Mouse (Mus musculus) gonadal fat pad, adult 2 months (tissue): ENCODE results near the gene Mab21l3. TPM values are rescaled to one million over a fixed set of nuclear protein-coding genes. Genes with fewer than 3 reads are reported as not detected.

Experiments used
- DNase-seq: peaks from one replicate; pipeline ENCODE4 v3.0.0-alpha.2; 2012; ENCODE audit warnings: low read depth
- polyA plus RNA-seq: library from polyadenylated mRNA; depleted of rRNA; stranded (reverse); fragments of >200 nt; gene quantifications from 2 replicates; pipeline ENCODE4 v1.2.3, GENCODE M21; 2012; rRNA removed

The Mab21l3 gene
- 0.88 and 1.4 TPM in 2 replicates for polyA plus RNA-seq

DNA sequence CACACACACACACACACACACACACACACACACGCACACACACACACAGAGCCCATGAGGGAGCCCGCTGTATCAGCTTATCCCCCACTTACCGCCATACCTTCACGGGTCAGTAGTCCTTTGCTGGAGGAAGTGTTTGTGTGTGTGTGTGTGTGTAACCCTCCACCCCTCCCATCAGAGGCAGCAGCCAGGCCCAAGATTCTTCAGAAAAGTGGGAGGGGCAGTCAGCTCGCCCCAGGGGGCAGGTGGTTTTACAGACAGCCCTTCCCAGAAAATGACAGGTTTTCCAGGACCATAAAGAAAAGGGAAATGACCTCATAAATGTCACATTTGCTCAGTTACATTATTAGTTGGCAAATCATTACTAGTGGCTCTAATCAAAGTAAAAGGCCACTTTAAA is at the start of gene Mab21l3:
TSS of gene Mab21l3 (minus strand) at position 144 of the 400 bp plus-strand sequence.
- no peak for DNase-seq

DNA sequence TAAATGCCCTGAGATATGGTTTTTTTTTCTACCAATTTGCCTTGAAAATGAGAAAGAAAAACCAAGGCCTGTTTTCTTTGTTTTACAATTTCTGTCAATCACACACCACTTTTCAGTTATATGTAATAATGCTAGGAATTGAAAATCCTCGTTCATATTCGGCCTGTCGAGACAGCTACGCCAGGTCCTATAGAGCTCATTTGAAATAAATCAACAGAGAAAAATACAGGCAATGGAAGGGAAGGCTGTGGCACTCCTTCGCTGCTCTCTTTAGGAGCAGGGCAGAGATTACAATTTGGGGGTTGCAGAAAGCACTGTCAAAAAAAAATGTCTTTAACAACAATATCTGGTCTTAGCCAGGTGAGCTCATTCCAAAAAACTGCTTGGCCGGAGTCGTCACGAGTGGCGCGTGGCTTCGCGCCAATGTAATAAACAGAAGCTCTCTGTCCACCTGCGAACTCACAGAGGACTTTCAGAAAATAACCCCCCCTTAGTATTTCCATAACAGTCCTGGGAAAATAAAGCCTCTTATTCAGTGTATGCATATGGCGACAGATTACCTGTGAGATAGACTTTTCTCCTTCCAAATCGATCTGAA is 48.7 kb upstream of the Mab21l3 start:
- no peak for DNase-seq

DNA sequence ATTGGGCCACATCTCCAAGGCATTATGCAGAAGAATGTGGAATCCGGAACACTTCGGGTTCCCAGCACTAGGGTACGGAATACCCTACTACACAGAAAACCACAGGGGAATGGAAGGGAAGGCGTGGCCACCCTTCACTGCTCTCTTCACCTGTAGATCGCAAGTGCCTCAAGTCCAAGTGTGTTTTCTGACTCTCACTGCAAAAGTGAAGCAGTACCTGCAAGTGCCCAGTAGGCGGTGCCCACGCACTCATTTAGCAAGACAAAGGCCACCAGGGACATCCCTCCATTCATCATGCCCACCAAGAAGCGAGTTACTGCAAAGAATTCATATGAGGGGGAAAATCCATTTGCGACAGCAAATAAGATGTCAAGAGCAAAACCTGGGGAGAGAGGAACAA is 48.1 kb upstream of the Mab21l3 start:
- no peak for DNase-seq

DNA sequence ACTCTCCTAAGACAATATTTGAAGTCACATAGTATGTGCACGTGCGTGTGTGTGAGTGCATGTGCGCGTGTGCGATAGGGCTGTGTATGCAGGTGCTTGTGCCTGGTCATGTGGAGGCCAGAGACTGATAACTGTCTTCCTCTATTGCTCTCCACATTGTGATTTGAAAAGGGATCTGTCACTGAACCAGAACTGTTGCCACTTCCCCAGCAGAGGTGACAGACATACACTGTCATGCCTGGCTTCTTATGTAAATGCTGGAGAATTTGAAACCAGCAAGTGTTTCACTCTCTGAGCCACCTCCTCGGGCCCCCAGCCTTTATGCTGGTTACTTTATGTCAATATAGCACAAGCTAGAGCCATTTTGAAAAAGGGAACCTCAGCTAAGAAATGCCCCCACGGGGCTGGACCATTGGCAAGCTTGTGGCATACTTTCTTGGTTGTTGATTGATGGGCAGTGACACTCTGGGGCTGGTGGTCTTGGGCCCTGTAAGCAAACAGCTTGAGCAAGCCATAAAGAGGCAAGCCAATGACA is 46.7 kb upstream of the Mab21l3 start:
- DNase-seq, result no peak

DNA sequence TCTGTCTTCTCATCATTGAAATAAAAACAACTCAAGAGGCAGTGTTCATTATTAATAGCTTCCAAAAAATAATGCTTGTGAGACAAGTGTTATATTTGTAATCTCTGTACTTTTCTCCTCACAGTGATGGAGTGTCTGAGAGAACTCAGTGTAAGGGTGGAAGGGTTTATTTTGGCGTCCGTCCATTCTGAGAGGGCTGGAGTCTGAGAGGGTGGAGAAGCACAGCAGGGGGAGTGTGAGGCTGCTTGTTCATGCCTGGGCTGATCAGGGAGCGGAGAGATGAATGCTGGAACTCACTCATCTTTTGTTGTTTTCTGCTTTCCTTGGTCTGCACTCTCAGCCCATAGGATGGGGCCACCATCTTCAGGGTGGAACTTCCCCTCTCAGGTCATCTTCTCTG is 36.8 kb upstream of the Mab21l3 start:
- no peak for DNase-seq

DNA sequence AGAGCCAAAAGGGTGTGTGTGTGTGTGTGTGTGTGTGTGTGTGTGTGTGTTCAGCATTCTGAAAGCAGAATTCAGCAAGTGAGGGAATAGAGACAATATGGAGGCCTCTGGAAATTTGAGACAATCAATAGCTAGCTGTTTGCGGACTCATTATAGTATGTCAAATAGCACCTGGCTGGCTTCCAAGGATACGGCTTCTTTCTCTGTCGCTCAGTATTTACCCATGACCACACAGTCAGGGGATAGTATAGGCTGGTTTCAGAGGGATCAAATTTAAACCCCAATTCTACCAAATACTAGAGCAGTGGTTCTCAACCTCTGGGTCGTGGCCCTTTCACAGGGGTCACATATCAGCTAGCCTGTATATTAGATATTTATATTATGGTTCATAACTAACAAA is 36.3 kb upstream of the Mab21l3 start:
- no peak for DNase-seq

DNA sequence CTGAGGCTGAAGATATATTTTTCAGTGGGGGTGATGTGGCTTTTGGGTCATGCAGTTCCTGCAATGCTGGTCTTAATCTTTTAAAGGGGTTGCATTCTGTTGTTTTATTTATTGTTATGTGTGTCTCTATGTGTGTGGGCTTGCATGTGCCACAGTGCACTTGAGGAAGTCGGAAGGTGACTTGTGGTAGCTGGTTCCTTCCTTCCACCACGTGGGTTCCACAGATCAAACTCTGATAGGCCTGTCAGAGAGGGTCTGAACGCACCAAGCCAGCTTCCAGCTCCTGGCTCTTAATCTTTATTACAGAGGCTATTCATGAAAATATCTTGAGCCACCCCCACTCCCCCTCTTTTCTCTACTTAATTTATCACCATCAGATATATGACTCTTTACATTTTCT is 35.1 kb upstream of the Mab21l3 start:
- DNase-seq, result no peak

DNA sequence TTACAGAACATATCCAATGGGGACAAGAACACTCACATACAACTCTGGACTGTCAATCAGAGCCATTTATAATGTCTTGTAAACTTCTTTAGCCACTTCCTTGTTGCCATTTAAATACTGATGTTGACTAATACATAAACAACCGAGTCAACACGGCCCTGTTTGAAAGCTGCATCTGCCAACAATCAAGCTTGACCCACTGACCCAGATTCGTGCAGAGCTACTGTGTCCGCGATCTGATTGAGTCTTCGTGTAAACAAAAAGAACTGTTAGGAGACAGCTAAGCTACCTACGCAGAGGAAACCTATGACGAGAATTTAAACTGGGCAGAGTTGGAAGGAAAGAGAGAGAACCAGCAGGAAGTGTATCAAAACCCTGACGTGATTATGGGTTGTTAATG is 33.0 kb upstream of the Mab21l3 start:
- DNase-seq, result no peak

DNA sequence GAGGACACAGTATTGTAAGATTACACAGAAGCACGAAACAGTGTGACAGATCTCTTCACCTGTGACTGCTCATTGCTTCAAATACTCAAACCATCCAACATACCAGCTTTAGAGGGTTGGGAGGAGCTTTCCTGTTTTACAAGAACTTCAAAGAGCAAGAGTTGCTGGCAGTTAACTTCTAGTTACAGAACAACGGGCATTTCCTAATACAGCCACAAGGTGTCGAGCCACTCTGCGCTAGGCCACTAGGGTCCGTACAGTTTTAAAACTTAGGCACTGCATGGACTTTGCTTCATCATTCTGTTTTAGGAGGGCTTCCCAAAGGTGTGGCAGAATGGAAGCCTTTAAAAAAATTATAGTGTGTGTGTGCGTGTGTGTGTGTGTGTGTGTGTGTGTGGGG is 32.1 kb upstream of the Mab21l3 start:
- DNase-seq, result no peak

DNA sequence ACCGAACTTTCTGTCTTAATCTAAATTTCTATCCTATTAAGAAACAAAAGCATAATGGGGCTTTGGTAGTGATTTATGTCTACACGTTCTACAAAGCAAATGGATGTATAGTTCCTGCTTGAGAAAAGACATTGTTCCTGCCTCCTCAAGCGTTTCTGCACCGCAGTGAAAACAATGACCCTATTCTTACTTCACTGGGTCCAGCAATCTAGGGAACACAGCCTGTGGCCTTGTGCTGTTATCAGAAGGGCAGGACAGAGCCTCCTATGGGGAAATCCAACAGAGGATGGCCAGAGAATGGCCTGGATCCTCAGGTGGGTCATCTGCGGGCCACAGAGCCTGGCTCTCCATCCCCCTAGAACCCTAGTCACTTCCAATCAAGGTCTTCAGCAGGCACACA is 29.4 kb upstream of the Mab21l3 start:
- no peak for DNase-seq

DNA sequence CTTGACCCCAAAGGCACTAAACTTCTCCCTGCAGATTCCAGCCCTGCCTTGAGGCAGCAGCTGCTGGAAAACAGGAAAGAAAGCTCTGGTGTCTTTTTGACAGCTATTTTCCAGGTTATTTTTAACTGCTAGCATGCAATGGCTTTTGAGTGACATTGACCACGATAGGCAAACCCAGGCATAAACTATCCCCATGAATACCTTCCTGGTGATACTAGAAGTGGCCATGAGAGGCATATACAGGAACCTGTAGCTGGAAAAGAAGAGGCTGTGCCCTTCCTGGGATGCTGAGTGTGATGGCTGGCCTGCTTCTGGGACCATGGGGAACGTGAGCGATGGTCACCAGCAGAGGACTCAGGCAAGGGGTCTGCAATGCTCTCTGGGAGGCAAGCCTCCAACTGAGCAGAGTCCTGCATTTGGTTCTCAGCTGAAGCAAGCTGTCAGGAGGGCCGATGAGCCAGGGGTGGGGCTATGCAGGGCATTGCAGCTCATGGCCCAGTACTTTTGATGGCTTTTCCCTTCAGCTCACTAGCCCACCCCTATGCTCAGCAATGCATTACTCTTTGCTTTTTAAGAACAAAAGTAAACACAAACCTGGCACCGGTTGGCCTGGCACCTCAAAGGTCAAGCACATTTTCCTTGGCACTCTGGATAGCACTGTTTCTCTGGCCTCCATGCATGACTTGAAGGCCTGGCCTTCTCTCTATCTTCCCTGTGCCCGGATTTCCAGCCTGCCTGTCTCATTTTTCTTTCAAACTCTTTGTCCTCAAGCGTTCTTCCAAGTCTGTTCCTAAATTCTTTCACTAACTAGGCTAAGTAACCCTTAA is 27.9 kb upstream of the Mab21l3 start:
- DNase-seq, result no peak

DNA sequence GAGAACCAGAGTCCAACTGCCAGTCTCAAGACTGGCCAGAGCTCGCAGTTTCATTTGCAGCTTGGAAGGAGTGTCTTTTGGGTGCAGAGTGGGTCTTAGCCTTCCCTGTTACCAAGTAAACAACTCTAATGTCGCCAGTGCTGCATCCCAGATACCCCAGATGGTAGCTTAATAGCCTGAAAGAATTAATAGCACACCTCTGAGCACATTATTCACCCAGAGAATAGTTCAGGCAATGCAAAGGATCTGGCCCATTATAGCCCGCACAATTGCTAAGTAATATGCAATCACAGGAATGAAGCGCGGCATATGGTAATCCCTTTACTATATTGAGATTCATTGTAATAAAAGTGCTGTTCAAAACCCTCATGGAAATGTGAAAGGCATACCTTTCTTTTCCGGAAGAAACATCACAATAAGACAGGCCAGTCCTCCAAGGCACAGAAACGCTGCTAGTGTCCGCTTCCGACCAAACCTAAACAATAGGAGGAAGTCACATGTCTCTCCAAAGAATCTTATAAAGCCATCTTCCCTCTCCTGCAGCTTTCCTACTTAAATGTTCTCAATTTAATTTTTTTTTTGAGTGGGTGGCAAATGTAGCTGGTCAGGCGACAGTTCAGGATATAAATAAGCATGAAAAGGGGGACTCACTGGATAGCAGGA is 26.6 kb upstream of the Mab21l3 start:
- no peak for DNase-seq

DNA sequence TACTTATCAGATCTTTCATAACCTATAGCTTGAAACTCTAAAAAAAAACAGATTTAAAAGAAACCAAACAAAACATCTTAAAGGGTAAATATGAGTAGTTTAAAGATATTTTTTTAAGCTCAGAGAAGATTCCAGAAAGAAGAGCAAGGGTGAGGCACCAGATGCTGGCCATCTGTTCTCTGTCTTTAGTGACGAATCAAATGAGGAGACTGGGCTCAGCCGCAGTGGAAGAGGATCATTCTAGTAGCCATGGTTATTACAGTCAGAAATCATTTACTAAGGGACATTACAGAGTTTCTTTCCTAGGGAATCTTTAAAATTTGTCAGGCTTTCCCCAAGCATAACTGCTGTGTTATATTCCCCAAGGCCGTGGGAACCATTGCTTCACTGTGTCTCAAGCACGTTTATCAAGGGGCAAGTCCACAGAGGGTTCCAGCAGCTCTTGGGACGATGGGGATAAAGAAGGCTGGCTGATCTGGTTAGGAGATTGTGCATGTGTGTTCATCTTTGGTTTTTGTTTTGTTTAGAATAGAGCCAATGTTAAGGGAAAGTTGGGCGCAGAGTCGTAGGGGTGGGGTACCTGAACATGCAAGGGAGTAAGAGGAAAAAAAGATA is 24.4 kb upstream of the Mab21l3 start:
- DNase-seq, result no peak

DNA sequence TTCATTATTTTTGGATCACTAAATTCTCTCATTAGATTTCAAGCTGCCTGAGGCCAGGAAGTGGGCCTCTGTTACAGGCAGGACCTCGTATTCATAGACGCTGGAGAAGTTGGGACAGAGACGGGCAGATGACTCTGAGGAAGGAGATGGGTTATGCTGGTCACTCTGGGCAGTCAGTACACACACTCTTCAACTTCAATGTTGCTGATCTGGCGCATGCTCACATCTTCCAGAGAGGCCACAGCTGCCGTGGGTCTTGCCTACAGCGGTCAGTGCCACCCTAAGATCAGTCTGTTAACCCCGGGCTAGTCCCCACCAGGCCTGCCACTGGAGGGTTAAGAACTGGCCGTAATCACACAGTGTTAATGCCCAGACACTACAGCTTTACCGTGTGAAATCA is 23.2 kb upstream of the Mab21l3 start:
- DNase-seq, result no peak

DNA sequence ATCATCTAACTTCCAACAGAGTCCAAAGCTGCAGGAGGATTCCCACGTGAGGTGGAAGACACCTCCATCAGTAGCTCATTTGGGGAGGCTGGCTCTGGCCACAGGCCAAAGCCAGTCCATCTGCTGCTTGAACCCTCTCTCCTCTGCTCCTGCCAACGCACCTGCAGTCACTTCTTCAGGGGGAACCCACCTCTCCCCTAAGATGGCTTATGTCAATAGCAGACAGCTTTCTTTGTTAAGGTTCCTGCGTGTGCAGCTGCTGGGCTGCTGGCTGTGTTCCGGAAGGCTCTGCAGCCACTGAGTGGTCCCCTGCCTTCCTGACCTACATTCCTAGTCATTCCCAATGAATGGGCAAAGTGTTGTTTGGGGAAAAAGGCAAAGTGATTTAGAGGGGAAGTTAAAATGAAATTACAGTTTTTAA is 18.3 kb upstream of the Mab21l3 start:
- DNase-seq, result no peak

DNA sequence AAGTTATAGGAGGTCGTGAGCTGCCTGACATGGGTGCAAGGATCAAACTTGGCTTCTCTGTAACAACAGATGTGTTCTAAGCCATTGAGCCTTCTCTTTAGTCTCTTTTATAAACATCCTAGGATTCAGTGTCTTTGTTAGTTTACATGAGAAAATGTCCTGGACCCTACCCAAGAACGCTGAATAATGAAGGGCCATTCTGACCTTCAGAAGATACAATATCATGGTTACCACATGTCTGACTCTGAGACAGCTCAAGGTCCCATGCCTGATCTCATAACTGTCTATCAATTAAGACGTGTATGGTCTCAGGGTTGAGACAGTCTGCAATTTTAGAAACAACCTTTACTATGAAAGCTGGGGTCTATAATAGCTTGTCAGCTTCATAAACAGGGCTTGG is 13.1 kb upstream of the Mab21l3 start:
- DNase-seq, result no peak

DNA sequence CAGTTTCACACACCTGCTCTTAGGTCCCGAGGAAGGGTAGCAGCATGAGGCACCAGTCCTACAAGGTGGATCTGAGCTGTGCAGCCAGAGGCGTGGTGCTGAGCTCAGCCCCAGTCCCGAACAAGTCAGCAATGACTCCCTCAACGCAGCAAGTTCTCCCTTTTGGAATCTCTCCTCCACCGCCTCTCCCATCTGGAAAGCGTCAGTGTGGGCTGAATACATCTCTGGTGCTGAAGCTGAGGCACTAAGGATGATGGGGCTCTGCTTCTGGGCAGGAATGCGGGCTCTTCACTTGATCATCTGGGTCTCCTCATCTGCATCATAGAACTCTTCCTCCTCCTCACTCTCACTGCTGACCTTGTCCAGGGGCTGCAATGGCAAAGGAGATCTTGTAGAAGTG is 11.4 kb upstream of the Mab21l3 start:
- DNase-seq, result no peak

DNA sequence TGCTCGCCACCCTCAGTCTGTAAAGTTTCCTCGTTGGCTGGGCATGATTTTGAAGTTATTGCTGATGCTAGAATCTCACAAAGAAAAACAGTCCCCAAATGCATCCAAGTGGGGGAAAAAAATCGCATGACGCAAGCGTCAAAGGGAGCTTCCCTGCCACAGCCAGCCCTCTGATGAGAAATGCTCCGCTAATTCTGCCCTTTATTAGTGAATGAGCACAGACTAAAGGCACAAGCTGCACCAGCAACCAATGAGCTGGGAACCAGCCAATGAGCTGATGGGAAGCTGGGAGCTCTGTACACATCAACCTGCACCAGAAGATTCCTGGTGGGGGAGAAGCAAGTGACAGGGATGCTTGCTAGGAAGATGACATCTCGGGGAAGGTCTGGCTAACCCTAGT is 11.0 kb upstream of the Mab21l3 start:
- DNase-seq, result no peak

DNA sequence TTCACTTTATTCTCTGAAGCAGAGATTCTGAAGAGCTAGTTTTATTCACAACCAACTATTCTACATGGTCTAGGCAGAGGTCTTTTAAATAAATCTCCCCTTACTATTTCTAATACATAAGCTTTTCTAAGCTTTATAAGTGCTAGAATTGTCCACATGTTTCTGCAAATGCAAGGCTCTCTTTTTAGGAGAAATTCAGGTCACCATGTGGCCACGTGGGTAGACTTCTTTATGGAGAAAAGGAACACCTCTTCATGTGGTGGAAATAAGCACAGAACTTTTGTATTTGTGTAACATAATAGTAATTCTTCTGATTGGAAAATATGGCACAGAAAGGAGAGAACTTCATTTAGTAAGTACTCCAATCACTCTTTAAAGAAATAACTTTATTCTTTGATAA is 5.3 kb upstream of the Mab21l3 start:
- no peak for DNase-seq

DNA sequence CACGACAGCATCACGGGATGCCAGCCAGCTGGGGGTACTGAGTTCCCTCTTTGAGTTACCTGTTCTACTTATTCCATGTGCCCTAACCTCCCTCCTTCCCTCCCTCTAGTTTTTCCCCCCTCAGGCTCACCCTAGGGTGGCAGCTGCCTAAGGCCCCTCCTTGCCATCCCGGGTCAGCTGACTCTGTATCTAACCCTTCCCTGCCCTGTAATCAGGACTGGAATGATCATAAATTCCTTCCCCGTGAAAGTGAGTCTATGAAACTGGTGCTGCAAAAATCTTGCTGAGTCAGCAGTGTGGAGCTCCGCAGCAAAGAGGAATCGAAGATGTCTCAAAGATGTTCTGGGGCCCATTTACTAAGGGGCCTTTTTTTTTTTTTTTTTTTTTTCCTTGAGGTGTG is 2.6 kb upstream of the Mab21l3 start:
- DNase-seq, result no peak

DNA sequence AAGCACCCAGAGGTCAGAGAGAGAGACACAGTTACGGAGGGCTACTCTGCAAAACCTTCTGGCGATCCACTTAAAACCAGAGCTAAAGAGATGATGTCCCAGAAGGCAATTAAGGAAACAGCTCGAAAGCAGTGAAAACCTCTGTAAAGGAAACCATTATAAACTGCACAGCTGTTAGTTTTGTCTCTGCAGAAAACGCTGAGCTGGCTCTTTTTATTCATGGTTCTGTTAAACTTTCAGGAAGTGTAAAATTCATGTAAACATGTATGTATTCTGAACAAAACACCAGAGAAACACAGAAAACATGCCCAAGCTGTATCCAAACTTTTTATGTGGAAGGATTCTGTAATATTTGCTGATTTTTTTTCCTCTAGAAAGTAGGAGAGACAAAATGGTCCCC is 2.7 kb downstream of the Mab21l3 start:
- no peak for DNase-seq

DNA sequence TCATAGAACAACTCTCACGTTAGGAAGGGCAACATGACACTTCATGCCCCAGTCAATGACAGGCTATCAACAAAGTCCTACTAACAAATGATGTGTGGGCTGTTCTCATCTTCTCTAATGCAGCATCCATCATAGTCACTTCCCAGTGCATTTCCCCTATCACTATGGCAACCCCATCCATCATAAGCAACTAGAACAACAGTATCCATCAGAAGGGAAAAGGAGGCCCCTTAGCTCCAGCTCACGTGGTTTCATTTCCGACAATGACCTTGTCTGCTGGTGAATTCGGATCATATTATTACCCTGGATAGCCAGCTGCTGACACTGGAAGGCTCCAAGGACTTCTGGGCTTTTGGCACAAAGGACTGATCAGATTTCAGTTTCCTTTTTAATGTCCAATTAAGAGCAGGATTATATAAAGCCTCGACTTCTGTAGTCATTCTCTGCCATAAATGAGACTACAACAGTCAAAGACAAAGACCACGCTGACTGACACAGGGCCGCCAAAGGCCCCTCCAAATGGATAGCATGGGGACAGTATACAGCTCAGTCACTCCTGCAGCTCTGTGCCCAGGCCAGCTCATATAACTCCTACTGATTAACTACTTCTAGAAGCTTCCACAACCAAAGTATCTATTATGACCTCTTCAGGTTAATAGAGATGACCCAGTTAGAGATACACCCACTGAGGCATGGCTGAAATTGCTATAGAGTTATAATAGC is 6.2 kb downstream of the Mab21l3 start:
- DNase-seq, result no peak
